Mouse (Mus musculus) embryonic facial prominence, embryonic 14.5 days (tissue): ENCODE data around the gene Fam98a. TPM values are rescaled to one million over a fixed set of nuclear protein-coding genes. Genes with fewer than 3 reads are reported as not detected.

ENCODE experiments used
- polyA plus RNA-seq: library from polyadenylated mRNA; unstranded; fragments of >200 nt; fragmentation: Nextera tagmentation; extraction: Ambion mirVana; gene quantifications from 2 replicates; pipeline ENCODE4 v1.2.1, GENCODE M21; 2014

Fam98a gene
- polyA plus RNA-seq, 1 experiment from 2014 or later, result 16.5 TPM

Other genes with a start within 250 kb of the Fam98a start
- gene Rasgrp3, start 116.0 kb downstream of the Fam98a start, polyA plus RNA-seq, result 12.5 and 17.6 TPM in 2 replicates